Mouse (Mus musculus) forebrain, embryonic 15.5 days (tissue): Measurements from ENCODE around the gene Kctd17. TPM values are rescaled to one million over a fixed set of nuclear protein-coding genes. Genes with fewer than 3 reads are reported as not detected.

Experiments used
- ATAC-seq: fragments of 200-750 bp; cut with Nextera tagmentation; replicated peaks from 2 replicates; pipeline ENCODE4 v1.8.0; 2017; ENCODE audit warnings: mild to moderate bottlenecking, moderate TSS enrichment, moderate library complexity
- H3K27ac ChIP-seq: fragments of 300-500 bp; sonication (generic); replicated peaks from 2 replicates; pipeline ENCODE4 v1.5.1; 2015; ENCODE audit warnings: mild to moderate bottlenecking, inconsistent platforms
- H3K27me3 ChIP-seq: fragments of 300-500 bp; sonication (generic); 2 replicates; pipeline ENCODE4 v1.6.1; 2015; ENCODE audit warnings: inconsistent platforms
- H3K36me3 ChIP-seq: fragments of 300-500 bp; sonication (generic); 2 replicates; pipeline ENCODE4 v1.6.1; 2015; ENCODE audit warnings: mild to moderate bottlenecking, inconsistent platforms
- H3K4me1 ChIP-seq: fragments of 300-500 bp; sonication (generic); 2 replicates; pipeline ENCODE4 v1.6.1; 2015; ENCODE audit warnings: inconsistent platforms
- H3K4me2 ChIP-seq: fragments of 300-500 bp; sonication (generic); replicated peaks from 2 replicates; pipeline ENCODE4 v1.6.1; 2015; ENCODE audit warnings: mild to moderate bottlenecking, inconsistent platforms
- H3K4me3 ChIP-seq: fragments of 300-500 bp; sonication (generic); 2 replicates; pipeline ENCODE4 v1.5.1; 2015; ENCODE audit warnings: mild to moderate bottlenecking, inconsistent platforms
- H3K9ac ChIP-seq: fragments of 300-500 bp; sonication (generic); replicated peaks from 2 replicates; pipeline ENCODE4 v1.6.1; 2015; ENCODE audit warnings: mild to moderate bottlenecking, inconsistent platforms
- H3K9me3 ChIP-seq: fragments of 300-500 bp; sonication (generic); 2 replicates; pipeline ENCODE4 v1.6.1; 2016; ENCODE audit warnings: inconsistent platforms
- WGBS: fragments of 180-500 bp; shearing (Covaris S2); methylation state at CpG from one replicate; pipeline ENCODE4 v1.1.7; 2015; ENCODE audit warnings: mixed read lengths; 5-methylcytosine and 5-hydroxymethylcytosine counted together
- polyA plus RNA-seq: library from polyadenylated mRNA; unstranded; fragments of >200 nt; fragmentation: Nextera tagmentation; extraction: Ambion mirVana; gene quantifications from 2 replicates; pipeline ENCODE4 v1.2.1, GENCODE M21; 2015

The Kctd17 gene
- polyA plus RNA-seq, 1 experiment from 2014 or later, result 132 TPM

DNA sequence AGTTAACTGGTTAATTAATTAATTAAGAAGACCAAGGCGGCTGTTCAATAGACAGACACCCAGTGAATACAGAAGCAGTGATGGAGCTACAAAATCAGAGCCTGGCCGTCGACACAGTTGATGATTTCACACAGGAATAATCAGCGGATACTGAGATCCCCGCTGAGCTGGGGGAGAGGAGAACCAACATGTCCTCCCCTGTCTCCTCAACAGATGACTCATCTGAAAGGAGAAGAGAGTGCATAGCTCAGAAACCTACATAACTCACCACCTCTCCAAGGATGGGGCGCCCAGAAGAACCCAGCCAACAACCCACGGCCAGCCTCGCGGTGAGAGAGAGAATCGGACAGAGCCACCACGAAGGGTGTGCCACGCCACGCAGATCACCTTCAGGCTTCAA, 8.0 kb upstream of the Kctd17 start:
- Histone ChIP-seq H3K9ac (no peak overlapping the region), H3K27me3 (no peaks in the 10 kb centered on the region), H3K27ac (no peak overlapping the region), H3K4me1 (no peaks in the 10 kb centered on the region; the same call in 1 of the 2 replicates), H3K36me3 (no peaks in the 10 kb centered on the region), H3K4me2 (no peak overlapping the region), H3K4me3 (no peak overlapping the region), H3K9me3 (no peaks in the 10 kb centered on the region)
- WGBS, result 78% methylated on average over 13 of the region's 13 CpGs
- no peak for ATAC-seq

GRCm38 (mm10) chr15:78422046-78422956, 6.1 kb upstream of the Kctd17 start:
- no peaks in the 10 kb centered on the region for H3K36me3 ChIP-seq
- no peaks in the 10 kb centered on the region; the same call in 1 of the 2 replicates for H3K4me1 ChIP-seq
- H3K27ac ChIP-seq, result no peak overlapping the region
- no peaks in the 10 kb centered on the region for H3K27me3 ChIP-seq
- no peak overlapping the region for H3K4me2 ChIP-seq
- WGBS, result 16% methylated on average over 16 of the region's 16 CpGs
- ATAC-seq, result peak; percentile 77
- no peaks in the 10 kb centered on the region for H3K9me3 ChIP-seq
- H3K4me3 ChIP-seq, result no peak overlapping the region
- no peak overlapping the region for H3K9ac ChIP-seq

- Histone ChIP-seq H3K4me1 (peaks cover 6% of the 10 kb centered on the region), H3K27me3 (no peaks in the 10 kb centered on the region), H3K9ac (no peak overlapping the region), H3K27ac (no peak overlapping the region), H3K4me2 (no peak overlapping the region), H3K4me3 (no peak overlapping the region), H3K9me3 (no peaks in the 10 kb centered on the region), H3K36me3 (no peaks in the 10 kb centered on the region)
- WGBS, result 31% methylated on average over 11 of the region's 11 CpGs
- no peak for ATAC-seq
Observed at GRCm38 (mm10) chr15:78424507-78424906, 3.9 kb upstream of the Kctd17 start.

DNA sequence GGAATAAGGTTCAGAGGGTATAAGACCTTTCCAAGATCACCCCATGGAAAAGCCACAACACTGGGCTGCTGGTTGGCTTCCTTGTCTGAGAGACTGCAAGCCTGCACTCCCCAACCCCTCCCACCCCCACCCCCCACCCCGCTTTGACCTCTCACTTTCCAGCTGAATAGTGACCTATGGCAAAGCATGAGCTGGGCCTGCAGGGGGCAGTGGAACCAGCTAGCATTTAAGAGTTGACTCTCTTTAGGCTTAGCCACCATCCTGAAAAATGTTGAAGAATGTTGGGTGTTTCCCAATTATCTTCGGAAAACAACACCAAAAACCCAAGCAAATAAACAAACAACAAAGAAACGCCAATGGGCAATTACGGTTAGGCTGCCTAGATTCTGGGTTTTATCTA, 3.1 kb upstream of the Kctd17 start:
- no peaks in the 10 kb centered on the region for H3K9me3 ChIP-seq
- no peak overlapping the region for H3K4me2 ChIP-seq
- no peak for ATAC-seq
- H3K9ac ChIP-seq, result no peak overlapping the region
- H3K27ac ChIP-seq, result no peak overlapping the region
- WGBS, result 72% methylated on average over 4 of the region's 4 CpGs
- H3K4me3 ChIP-seq, result no peak overlapping the region
- peaks cover 13% of the 10 kb centered on the region for H3K4me1 ChIP-seq
- no peaks in the 10 kb centered on the region for H3K27me3 ChIP-seq
- no peaks in the 10 kb centered on the region for H3K36me3 ChIP-seq

DNA sequence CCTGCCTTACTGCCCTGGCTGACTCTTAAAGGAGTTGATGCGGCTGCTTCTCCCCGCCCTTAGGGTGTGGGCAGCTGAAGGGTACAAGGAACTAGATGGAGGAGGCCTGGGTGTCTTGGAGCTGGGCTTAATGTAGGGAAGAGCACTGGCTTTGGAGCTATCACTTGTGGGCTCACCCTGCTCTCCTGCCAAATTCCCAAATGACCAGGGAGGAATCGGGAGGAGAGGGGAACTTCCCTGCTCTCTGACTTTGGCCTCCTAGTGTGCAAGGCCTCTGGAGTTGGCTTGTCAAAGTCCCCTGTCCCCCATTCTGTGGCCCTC, 735 bp downstream of the Kctd17 start:
- H3K4me1 ChIP-seq, result peaks cover 14% of the 10 kb centered on the region
- H3K27me3 ChIP-seq, result no peaks in the 10 kb centered on the region
- H3K4me3 ChIP-seq, result peak overlapping the region; percentile 66
- peaks cover 9% of the 10 kb centered on the region; the same call in 1 of the 2 replicates for H3K36me3 ChIP-seq
- H3K9ac ChIP-seq, result peak overlapping the region; percentile 82
- H3K4me2 ChIP-seq, result peak overlapping the region; percentile 84
- H3K9me3 ChIP-seq, result no peaks in the 10 kb centered on the region
- H3K27ac ChIP-seq, result peak overlapping the region; percentile 70
- WGBS, result 0% methylated on average over 3 of the region's 3 CpGs
- no peak for ATAC-seq

DNA sequence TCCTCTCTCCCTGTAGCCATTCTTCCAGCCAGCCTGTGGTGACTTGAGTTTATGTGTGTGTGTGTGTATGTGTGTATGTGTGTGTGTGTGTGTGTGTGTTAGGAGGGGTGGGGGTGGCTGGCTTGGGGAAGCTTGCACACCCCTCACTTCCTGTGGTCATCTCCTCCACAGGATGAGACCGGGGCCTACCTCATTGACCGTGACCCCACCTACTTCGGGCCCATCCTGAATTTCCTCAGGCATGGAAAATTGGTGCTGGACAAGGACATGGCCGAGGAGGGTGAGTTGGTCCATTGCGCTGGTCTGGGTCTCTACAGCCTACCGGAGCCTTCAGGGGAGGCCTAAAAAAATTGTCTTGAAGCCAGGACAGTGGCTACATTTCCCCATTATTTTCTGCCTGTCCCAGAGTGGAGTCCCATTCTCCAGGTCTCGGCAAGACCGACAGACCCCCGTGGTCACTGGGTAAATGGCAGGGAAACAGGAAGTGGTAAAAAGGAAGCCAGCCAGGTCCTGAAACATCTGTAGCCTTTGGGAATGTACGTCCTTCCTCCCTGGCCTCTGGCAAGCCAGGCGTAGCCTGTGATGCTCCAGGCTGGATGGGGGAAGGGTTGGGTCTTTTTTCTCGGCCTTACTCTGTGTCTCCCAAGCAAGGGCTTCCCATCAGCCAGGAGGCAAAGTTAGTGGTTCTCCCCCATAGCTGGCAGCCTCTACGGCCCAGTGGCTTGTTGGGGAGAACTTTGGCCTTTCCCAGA, 1.7 kb downstream of the Kctd17 start:
- WGBS, result 87% methylated on average over 13 of the region's 13 CpGs
- H3K27ac ChIP-seq, result no peak overlapping the region

DNA sequence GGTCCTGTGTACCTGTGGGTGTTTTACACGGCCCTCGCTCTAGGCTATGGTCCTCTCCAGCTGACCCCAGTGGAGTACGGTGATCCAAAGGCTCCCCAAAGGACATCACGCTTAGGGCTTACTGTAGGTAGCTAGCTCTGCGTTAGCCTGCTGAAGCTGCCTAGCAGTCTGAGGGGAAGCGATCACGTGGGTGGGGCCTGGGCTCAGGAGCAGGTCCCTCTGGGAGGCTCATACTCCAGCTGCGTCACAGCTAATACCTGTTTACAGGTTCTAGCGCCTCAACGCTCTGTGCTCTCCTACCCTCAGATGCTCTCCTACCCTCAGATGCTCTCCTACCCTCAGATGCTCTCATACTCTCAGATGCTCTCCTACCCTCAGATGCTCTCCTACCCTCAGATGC, 2.5 kb downstream of the Kctd17 start:
- Histone ChIP-seq H3K4me3 (no peak overlapping the region), H3K9me3 (no peaks in the 10 kb centered on the region), H3K4me2 (no peak overlapping the region), H3K4me1 (peaks cover 14% of the 10 kb centered on the region), H3K27me3 (no peaks in the 10 kb centered on the region), H3K27ac (no peak overlapping the region), H3K9ac (no peak overlapping the region), H3K36me3 (peaks cover 13% of the 10 kb centered on the region)
- WGBS, result 91% methylated on average over 10 of the region's 10 CpGs
- no peak for ATAC-seq

More for the DNA sequence above, 1.7 kb downstream of the Kctd17 start:
- Histone ChIP-seq H3K9me3 (no peaks in the 10 kb centered on the region), H3K4me2 (peak overlapping the region; percentile 84), H3K4me1 (peaks cover 14% of the 10 kb centered on the region), H3K9ac (peak overlapping the region; percentile 82), H3K27me3 (no peaks in the 10 kb centered on the region), H3K4me3 (peak overlapping the region; percentile 66; the same call in 1 of the 2 replicates), H3K36me3 (peaks cover 10% of the 10 kb centered on the region)
- no peak for ATAC-seq

- ATAC-seq, result no peak
- H3K4me1 ChIP-seq, result peaks cover 22% of the 10 kb centered on the region
Observed at GRCm38 (mm10) chr15:78431541-78432121, 3.3 kb downstream of the Kctd17 start.

DNA sequence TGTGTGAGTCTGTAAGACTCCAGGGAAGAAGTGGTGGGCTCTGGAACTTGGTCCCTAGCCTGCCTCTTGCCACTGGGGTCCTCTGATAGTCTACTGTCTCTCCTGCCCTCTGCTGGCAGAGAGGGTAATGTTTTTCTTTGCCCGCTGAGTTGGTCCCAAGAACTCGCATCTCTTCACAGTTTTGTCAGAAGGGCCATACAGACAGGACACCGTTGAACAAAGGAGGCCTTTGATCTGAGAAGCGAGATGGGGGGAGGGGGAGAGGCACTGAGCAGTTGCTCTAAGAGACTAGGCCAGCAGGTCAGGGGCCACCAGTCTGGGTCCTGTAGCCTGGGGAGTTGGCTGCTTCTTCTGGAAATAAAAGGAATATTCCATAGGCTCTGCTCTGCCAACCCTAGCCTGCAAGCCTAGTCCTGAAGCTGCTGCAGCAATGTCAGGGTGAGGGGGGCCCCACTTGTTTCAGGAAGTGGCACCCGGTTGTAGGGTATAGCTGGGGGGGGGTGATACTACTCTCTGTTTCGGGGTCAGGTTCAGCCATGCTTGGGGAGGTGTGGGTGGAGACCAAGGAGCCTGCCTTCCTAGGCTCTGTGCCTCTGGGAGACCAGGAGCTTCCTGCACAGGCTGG, 6.6 kb downstream of the Kctd17 start:
- Histone ChIP-seq H3K9ac (no peak overlapping the region), H3K4me2 (no peak overlapping the region), H3K27me3 (no peaks in the 10 kb centered on the region), H3K4me1 (peaks cover 24% of the 10 kb centered on the region), H3K27ac (no peak overlapping the region), H3K36me3 (peaks cover 15% of the 10 kb centered on the region), H3K4me3 (no peak overlapping the region), H3K9me3 (no peaks in the 10 kb centered on the region)
- WGBS, result 28% methylated on average over 6 of the region's 6 CpGs
- ATAC-seq, result no peak

More at GRCm38 (mm10) chr15:78431541-78432121, 3.3 kb downstream of the Kctd17 start:
- WGBS, result 83% methylated on average over 7 of the region's 7 CpGs
- H3K27me3 ChIP-seq, result no peaks in the 10 kb centered on the region
- H3K27ac ChIP-seq, result 0 out of 2 replicates have a peak overlapping the region, but pooled peaks have one; percentile 3
- H3K36me3 ChIP-seq, result peaks cover 15% of the 10 kb centered on the region
- no peaks in the 10 kb centered on the region for H3K9me3 ChIP-seq
- no peak overlapping the region for H3K4me3 ChIP-seq
- no peak overlapping the region for H3K4me2 ChIP-seq
- H3K9ac ChIP-seq, result no peak overlapping the region

- H3K27me3 ChIP-seq, result no peaks in the 10 kb centered on the region
- peaks cover 15% of the 10 kb centered on the region for H3K36me3 ChIP-seq
- no peak overlapping the region for H3K9ac ChIP-seq
- H3K27ac ChIP-seq, result no peak overlapping the region
- no peak for ATAC-seq
- no peak overlapping the region for H3K4me2 ChIP-seq
- H3K4me3 ChIP-seq, result no peak overlapping the region
- no peaks in the 10 kb centered on the region for H3K9me3 ChIP-seq
- WGBS, result 81% methylated on average over 11 of the region's 11 CpGs
- H3K4me1 ChIP-seq, result peaks cover 23% of the 10 kb centered on the region
Observed at GRCm38 (mm10) chr15:78435681-78436080, 7.3 kb downstream of the Kctd17 start.

DNA sequence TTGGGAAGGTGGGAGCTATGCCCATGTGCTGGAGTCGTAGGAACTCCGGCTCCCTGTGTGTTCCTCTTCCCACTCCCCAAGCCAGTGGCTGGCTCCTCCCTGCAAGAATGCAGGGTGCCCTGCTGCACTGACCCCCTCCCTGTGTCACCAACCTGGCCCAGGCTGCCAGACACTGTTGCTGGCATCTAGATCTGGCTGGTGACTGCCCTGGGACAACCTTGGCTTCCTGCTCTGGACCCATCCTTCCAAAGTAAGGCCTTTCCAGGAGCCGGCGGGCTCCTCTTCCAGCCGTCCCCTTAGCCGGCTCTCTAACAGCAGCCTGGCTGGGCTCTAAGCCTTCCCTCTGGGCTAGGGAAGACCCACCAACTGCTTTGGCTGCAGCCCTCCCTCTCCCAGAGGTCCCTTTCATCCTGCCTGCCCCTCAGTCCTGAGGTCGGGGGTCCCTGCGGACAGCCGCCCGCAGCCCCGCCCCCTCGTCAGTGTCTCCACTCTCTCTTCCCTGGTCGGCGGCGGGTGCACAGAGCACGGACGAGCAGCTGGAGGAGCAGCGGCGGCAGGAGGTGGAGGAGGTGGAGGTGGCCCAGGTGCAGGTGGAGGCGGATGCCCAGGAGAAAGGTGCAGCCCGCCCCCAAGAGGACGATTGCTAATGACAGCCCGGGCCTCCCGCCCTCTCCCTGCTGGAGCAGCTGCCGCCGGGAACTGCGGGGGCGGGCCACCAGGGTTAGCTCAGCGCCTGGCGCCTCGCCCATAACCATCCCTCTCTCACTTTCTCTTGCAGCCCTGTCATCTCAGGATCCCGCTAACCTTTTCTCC, 8.2 kb downstream of the Kctd17 start:
- WGBS, result 11% methylated on average over 32 of the region's 32 CpGs
- ATAC-seq, result peak; percentile 57
- peak overlapping the region; percentile 27 for H3K4me3 ChIP-seq
- no peaks in the 10 kb centered on the region for H3K27me3 ChIP-seq
- no peaks in the 10 kb centered on the region for H3K9me3 ChIP-seq
- peaks cover 15% of the 10 kb centered on the region for H3K36me3 ChIP-seq
- H3K9ac ChIP-seq, result peak overlapping the region; percentile 41
- H3K27ac ChIP-seq, result peak overlapping the region; percentile 63
- peak overlapping the region; percentile 58 for H3K4me2 ChIP-seq
- peaks cover 24% of the 10 kb centered on the region for H3K4me1 ChIP-seq
